Mouse (Mus musculus) embryonic fibroblast, embryonic 13.5 days (primary cell): ENCODE data around the gene Galnt6. TPM values are rescaled to one million over a fixed set of nuclear protein-coding genes. Genes with fewer than 3 reads are reported as not detected.

Experiments
- H3K27ac ChIP-seq: 2 replicates; pipeline ENCODE4 v1.5.1; 2012; ENCODE audit warnings: low read length, control low read depth, inconsistent platforms; ENCODE audit not compliant: insufficient read depth
- H3K4me1 ChIP-seq: 2 replicates; pipeline ENCODE4 v1.6.1; 2011; ENCODE audit warnings: low read length; ENCODE audit not compliant: control insufficient read depth, insufficient read depth
- H3K4me3 ChIP-seq: 2 replicates; pipeline ENCODE4 v1.5.1; 2011; ENCODE audit warnings: mild to moderate bottlenecking, control low read depth, low read length; ENCODE audit not compliant: insufficient read depth
- CTCF ChIP-seq: IDR thresholded peaks from 2 replicates; pipeline ENCODE4 v1.5.1; 2011; ENCODE audit warnings: mild to moderate bottlenecking, control low read depth, low read length, moderate library complexity, borderline replicate concordance; ENCODE audit not compliant: insufficient read depth
- POLR2A ChIP-seq: IDR thresholded peaks from 2 replicates; pipeline ENCODE4 v1.6.1; 2011; ENCODE audit warnings: low read depth, mild to moderate bottlenecking, control low read depth, low read length, moderate library complexity
- polyA plus RNA-seq: library from polyadenylated mRNA; stranded (reverse); fragments of >200 nt; gene quantifications from 2 replicates; pipeline ENCODE4 v1.2.4, GENCODE M21; 2011; ENCODE audit warnings: low read depth; ENCODE audit not compliant: missing spikeins, insufficient read length

Gene Galnt6
- polyA plus RNA-seq, 1 experiment = not detected

DNA sequence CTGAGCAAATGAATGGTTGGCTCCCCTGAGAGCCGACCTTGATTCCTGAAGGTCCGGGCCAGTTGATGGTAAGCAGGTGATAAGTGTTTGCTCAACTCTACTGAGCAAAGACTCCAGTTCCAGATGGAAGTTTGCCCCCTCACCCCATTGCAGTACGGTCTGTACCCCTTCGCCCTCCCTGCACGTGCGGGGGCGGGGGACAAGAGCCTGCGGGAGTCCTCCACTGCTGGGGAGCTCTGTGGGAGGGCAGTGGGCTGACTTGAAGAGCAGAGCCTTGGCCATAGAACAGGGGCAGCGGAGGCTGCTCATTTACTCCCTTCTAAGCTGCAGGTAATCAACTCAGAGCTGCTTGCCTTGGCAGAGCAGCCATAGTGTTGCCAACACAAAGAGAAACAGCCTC, 37.6 kb upstream of the Galnt6 start:
- Histone ChIP-seq H3K27ac (no peak overlapping the region), H3K4me3 (no peak overlapping the region), H3K4me1 (no peaks in the 10 kb centered on the region)
- TF ChIP-seq POLR2A (no peak), CTCF (no peak)

- Histone ChIP-seq H3K4me1 (no peaks in the 10 kb centered on the region), H3K4me3 (no peak overlapping the region), H3K27ac (no peak overlapping the region)
- TF ChIP-seq POLR2A (no peak), CTCF (no peak)
These were observed 35.2 kb upstream of the Galnt6 start for GRCm38 (mm10) chr15:100764163-100764951.

DNA sequence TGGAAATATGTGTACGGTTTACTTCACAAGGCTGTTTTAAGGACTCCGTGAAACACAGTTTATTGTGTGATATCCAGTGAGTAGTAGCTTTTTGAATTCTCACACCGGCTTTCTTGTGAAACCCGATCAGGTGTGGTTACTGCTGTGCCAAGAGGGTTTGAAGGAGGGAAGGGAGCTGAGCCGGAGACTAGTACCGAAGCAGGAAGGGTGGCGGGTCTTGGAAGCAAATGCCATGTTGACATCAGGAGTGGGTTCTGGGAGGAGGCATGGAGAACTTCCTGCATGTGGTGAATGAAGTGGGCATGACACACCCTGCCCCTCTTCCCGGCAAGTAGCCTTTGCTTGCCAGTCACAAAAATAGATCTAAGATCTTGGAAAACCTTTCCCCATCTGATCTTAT, 33.5 kb upstream of the Galnt6 start:
- Histone ChIP-seq H3K4me1 (no peaks in the 10 kb centered on the region), H3K4me3 (no peak overlapping the region), H3K27ac (no peak overlapping the region)
- TF ChIP-seq CTCF (no peak), POLR2A (no peak)

DNA sequence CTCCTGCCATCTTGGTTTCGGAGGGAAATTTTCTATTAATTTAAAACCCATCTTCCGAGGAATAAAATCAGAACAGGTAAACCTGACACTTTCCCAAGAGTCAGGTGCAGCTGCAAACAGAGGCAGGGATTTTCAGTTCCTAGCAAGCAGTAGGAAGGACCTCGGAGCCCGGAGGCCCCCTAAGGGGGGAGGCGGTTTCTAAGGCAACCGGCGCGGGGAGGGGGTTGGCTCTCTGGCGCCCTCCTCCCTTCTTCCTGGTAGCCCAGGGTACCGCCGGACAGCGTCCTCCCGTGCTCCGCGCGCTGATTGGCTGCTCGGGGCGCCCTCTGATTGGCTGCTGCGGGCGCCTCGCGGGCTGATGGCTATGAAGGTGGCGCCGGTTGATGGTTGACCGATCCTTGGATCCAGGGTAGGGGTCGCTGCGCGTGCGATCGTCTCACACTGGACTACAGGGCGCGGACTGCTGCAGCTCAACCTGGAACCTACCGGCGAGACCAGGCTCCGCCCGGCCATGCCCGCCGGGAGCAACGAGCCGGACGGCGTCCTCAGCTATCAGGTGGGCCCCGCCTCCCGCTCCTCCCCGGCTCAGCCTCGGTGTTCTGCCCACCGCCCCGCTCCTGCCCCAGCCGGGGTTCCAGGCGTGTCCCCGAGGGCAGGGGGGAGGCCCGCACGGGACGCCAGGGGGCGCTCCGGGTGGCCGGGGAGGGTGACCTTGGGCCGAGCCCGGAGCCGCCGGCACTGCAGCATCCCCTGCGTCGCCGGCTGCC, 32.4 kb upstream of the Galnt6 start, which contains the start of gene Slc4a8:
TSS of gene Slc4a8 (plus strand) at position 329 of the 767 bp plus-strand sequence.
- Histone ChIP-seq H3K4me3 (peak within 1 kb of the TSS; percentile 86), H3K4me1 (no peaks in the 10 kb centered on the region), H3K27ac (no peak within 1 kb of the TSS)
- TF ChIP-seq CTCF = peak; percentile 2; the same call in 1 of the 2 replicates
- no peak for TF ChIP-seq POLR2A

DNA sequence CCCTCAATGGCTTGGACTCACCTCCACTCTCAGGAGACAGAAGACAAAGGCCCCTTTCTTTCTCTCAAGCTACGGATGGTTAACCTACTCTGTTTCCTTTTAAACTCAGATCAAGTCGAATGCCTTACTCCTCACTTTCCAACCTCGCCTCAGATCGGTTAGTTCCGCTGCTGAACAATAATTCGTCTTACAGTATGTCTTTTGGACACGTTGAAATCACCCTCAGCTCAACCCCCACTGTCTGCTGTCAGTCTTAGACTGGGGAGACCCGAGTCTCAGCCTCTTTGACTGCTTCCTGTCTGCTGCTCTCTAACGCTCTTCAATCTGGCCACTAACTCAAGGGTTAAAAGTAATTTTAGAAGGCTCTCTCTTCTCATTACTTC, 31.9 kb upstream of the Galnt6 start:
- TF ChIP-seq POLR2A (no peak), CTCF (no peak)
- H3K4me1 ChIP-seq = no peaks in the 10 kb centered on the region
- peak overlapping the region; percentile 64 for H3K4me3 ChIP-seq
- H3K27ac ChIP-seq = no peak overlapping the region

GRCm38 (mm10) chr15:100759286-100759685, 30.1 kb upstream of the Galnt6 start:
- TF ChIP-seq CTCF (no peak), POLR2A (no peak)
- H3K4me3 ChIP-seq = no peak overlapping the region
- H3K27ac ChIP-seq = no peak overlapping the region
- no peaks in the 10 kb centered on the region for H3K4me1 ChIP-seq

GRCm38 (mm10) chr15:100757527-100757978, 28.4 kb upstream of the Galnt6 start:
- TF ChIP-seq CTCF = peak; percentile 76; the same call in 1 of the 2 replicates
- TF ChIP-seq POLR2A = no peak
- no peak overlapping the region for H3K4me3 ChIP-seq

DNA sequence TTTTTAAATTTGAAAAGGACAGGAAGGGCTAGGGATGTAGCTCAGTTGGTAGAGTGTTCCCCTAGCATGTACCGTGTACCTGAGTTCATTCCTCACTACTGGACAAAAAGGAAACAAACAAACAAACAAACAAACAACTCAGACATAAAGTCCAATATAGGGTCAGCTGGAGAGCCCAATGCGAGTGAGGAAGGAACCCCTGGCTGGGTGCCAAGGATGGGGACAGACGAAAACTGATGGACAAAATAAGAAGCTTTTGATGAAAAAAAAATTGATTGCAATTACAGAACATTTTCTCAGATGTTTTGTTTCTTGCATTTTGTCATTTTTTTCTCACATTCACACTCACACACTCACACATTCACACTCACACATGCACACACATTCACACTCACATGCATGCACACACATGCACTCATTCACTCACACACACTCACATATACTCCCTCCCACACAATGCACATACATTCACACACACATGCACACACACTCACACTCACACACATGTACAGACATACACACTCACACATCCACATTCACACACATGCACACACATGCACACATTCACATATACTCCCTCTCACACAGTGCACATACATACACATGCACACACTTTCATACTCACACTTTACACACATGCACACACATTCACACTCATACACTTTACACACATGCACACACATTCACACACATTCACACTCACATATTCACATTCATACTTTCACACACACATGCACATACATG, 26.9 kb upstream of the Galnt6 start:
- Histone ChIP-seq H3K4me3 (no peak overlapping the region), H3K4me1 (no peaks in the 10 kb centered on the region), H3K27ac (no peak overlapping the region)
- TF ChIP-seq POLR2A = no peak
- TF ChIP-seq CTCF = no peak

More at GRCm38 (mm10) chr15:100757527-100757978, 28.4 kb upstream of the Galnt6 start:
- Histone ChIP-seq H3K27ac (no peak overlapping the region), H3K4me1 (no peaks in the 10 kb centered on the region)

GRCm38 (mm10) chr15:100755498-100755859, 26.3 kb upstream of the Galnt6 start:
- TF ChIP-seq POLR2A = no peak
- no peak for TF ChIP-seq CTCF
- Histone ChIP-seq H3K4me3 (no peak overlapping the region), H3K27ac (no peak overlapping the region), H3K4me1 (no peaks in the 10 kb centered on the region)
